Comparison of ENCODE assay signal across 32 mouse cellular contexts in genomic region chr7:118067261-118067660, GRCm38 (mm10). TPM values are rescaled to one million over a fixed set of nuclear protein-coding genes. Genes with fewer than 3 reads are reported as not detected.
A peak's percentile ranks its signal among the peaks of the same experiment; 100 is the strongest.
DNase-seq lines count a peak whose midpoint lies in the region; ATAC-seq lines count a peak whose summit lies in the region.
"Had no signal": no experiment of that assay in that cellular context is flagged by ENCODE, and none has a peak within 500 bp of the region (broad histone marks: within the 10 kb centered on the region; RNA-seq: fewer than 3 reads in every experiment).

No protein-coding gene starts in this region.

- WGBS in midbrain, embryonic 13.5 days: 94% methylated on average over 5 of the region's 5 CpGs

- no peaks in the 10 kb centered on the region for H3K27me3 ChIP-seq in midbrain, embryonic 13.5 days
- H3K27me3 ChIP-seq: CH12.LX; embryonic facial prominence, embryonic 12.5 days; hindbrain, embryonic 13.5 days; limb, embryonic 15.5 days; liver, embryonic 13.5 days; megakaryocyte, embryonic 14.5 days; midbrain, embryonic 12.5 days; neural tube, embryonic 13.5 days had no signal

- H3K36me3 ChIP-seq in midbrain, embryonic 13.5 days: no peaks in the 10 kb centered on the region
- H3K36me3 ChIP-seq: embryonic facial prominence, embryonic 12.5 days; hindbrain, embryonic 13.5 days; limb, embryonic 10.5 days; limb, embryonic 15.5 days; liver, embryonic 13.5 days; midbrain, embryonic 12.5 days; neural tube, embryonic 13.5 days had no signal

- no peaks in the 10 kb centered on the region for H3K9me3 ChIP-seq in midbrain, embryonic 13.5 days
- H3K9me3 ChIP-seq: embryonic facial prominence, embryonic 12.5 days; hindbrain, embryonic 13.5 days; limb, embryonic 10.5 days; limb, embryonic 15.5 days; liver, embryonic 13.5 days; midbrain, embryonic 12.5 days; neural tube, embryonic 13.5 days had no signal

- no peak overlapping the region for H3K9ac ChIP-seq in midbrain, embryonic 13.5 days (replicated peaks)
- H3K9ac ChIP-seq: embryonic facial prominence, embryonic 12.5 days; hindbrain, embryonic 13.5 days; limb, embryonic 15.5 days; liver, embryonic 13.5 days; midbrain, embryonic 12.5 days; neural tube, embryonic 13.5 days had no signal

- intact Hi-C loops in left cerebral cortex, postnatal 4 days (cut with DNase I): no loop called here
- intact Hi-C loops in left cerebral cortex, postnatal 14 days (cut with DNase I): no loop called here

- H3K4me2 ChIP-seq in midbrain, embryonic 13.5 days (replicated peaks): no peak overlapping the region
- H3K4me2 ChIP-seq: embryonic facial prominence, embryonic 12.5 days; heart, embryonic 11.5 days; hindbrain, embryonic 13.5 days; limb, embryonic 15.5 days; liver, embryonic 13.5 days; midbrain, embryonic 12.5 days; neural tube, embryonic 13.5 days had no signal

- H3K27ac ChIP-seq in midbrain, embryonic 13.5 days: no peak overlapping the region
- H3K27ac ChIP-seq: embryonic facial prominence, embryonic 12.5 days; hindbrain, embryonic 13.5 days; limb, embryonic 10.5 days; limb, embryonic 15.5 days; liver, embryonic 13.5 days; midbrain, embryonic 12.5 days; neural tube, embryonic 13.5 days had no signal

- ATAC-seq in frontal cortex, adult (ENCODE audit: low TSS enrichment): 0 out of 2 replicates have a peak, but pooled peaks have one; percentile 65
- ATAC-seq in midbrain, embryonic 13.5 days: no peak
- ATAC-seq: forebrain, embryonic 14.5 days; intestine, postnatal 0 days; lung, postnatal 0 days had no signal

- no peaks in the 10 kb centered on the region for H3K4me1 ChIP-seq in midbrain, embryonic 13.5 days (replicated peaks)
- H3K4me1 ChIP-seq: embryonic facial prominence, embryonic 12.5 days; hindbrain, embryonic 13.5 days; limb, embryonic 15.5 days; liver, embryonic 13.5 days; megakaryocyte, embryonic 14.5 days; midbrain, embryonic 12.5 days had no signal

- DNase-seq in frontal cortex, postnatal 14 days (ENCODE audit: low spot score in 2 of 2): no peak
- DNase-seq in left cerebral cortex, adult 11 months (ENCODE audit: low spot score): peak; percentile 34
- DNase-seq in left cerebral cortex, postnatal 4 days: no peak
- DNase-seq in left cerebral cortex, postnatal 14 days (ENCODE audit: low spot score in 2 of 2): peak; percentile 31 to 32
- peak; percentile 50 for DNase-seq in telencephalon, adult 2 months (ENCODE audit: low read depth, low spot score)
- DNase-seq: adrenal gland, adult 8-10 months; cerebellum, adult 11 months; cerebellum, adult 9-11 months; embryo, embryonic 11 days; gastrocnemius, adult 2 months; gastrocnemius, postnatal 36 days; heart, adult 18-20 months; heart, postnatal 4 days; kidney, adult 9 months; kidney, postnatal 10 days; liver, embryonic 13.5 days; lung, adult 18-20 months; lung, postnatal 4 days had no signal

- H3K4me3 ChIP-seq in midbrain, embryonic 13.5 days (replicated peaks): no peak overlapping the region
- H3K4me3 ChIP-seq: embryonic facial prominence, embryonic 12.5 days; hindbrain, embryonic 13.5 days; limb, embryonic 10.5 days; limb, embryonic 15.5 days; liver, embryonic 13.5 days; megakaryocyte, embryonic 14.5 days; midbrain, embryonic 12.5 days; neural tube, embryonic 13.5 days had no signal

RNA-seq across cellular contexts. Expression of gene Rps15a, which starts 48.7 kb away (rescaled TPM):
- 100 to 1,000 TPM; 738 to 789 TPM for total RNA-seq in left cerebral cortex, postnatal 4 days (2021)
- 100 to 1,000 TPM; 354 to 364 TPM for total RNA-seq in left cerebral cortex, postnatal 14 days (2021)
- polyA plus RNA-seq in midbrain, embryonic 13.5 days (2015; fragmentation: Nextera tagmentation; extraction: Ambion mirVana): 555 and 560 TPM in 2 replicates

Comparison
In these comparisons a context has a peak if more than half of its experiments do, and no peak if none do; other contexts are left out.
1. DNase-seq: peak in left cerebral cortex, adult 11 months (single experiment), left cerebral cortex, postnatal 14 days (2 of 2) and telencephalon, adult 2 months (single experiment); none in frontal cortex, postnatal 14 days (0 of 2) and left cerebral cortex, postnatal 4 days (single experiment).